Mouse (Mus musculus) midbrain, embryonic 14.5 days (tissue): ENCODE measurements around the gene Psmd13. TPM values are rescaled to one million over a fixed set of nuclear protein-coding genes. Genes with fewer than 3 reads are reported as not detected.

ENCODE experiments used
- ATAC-seq: fragments of 200-750 bp; cut with Nextera tagmentation; 2 replicates; pipeline ENCODE4 v1.8.0; 2017; ENCODE audit warnings: moderate number of reproducible peaks, moderate library complexity; ENCODE audit not compliant: low FRiP score, low TSS enrichment
- DNase-seq: peaks from one replicate; pipeline ENCODE4 v3.0.0-alpha.2; 2015
- H3K27ac ChIP-seq: fragments of 300-500 bp; sonication (generic); replicated peaks from 2 replicates; pipeline ENCODE4 v1.5.1; 2014; ENCODE audit warnings: mild to moderate bottlenecking, low read depth, low read length, moderate library complexity
- H3K27me3 ChIP-seq: fragments of 300-500 bp; sonication (generic); 2 replicates; pipeline ENCODE4 v1.6.1; 2014; ENCODE audit warnings: low read length, control low read depth, mixed read lengths; ENCODE audit not compliant: control insufficient read depth, insufficient read depth
- H3K36me3 ChIP-seq: fragments of 300-500 bp; sonication (generic); 2 replicates; pipeline ENCODE4 v1.6.1; 2014; ENCODE audit warnings: low read length, control low read depth; ENCODE audit not compliant: control insufficient read depth, insufficient read depth
- H3K4me1 ChIP-seq: fragments of 300-500 bp; sonication (generic); 2 replicates; pipeline ENCODE4 v1.6.1; 2014; ENCODE audit warnings: mild to moderate bottlenecking, antibody characterized with exemption, low read length, control low read depth; ENCODE audit not compliant: control insufficient read depth, insufficient read depth
- H3K4me2 ChIP-seq: fragments of 300-500 bp; sonication (generic); 2 replicates; pipeline ENCODE4 v1.6.1; 2014; ENCODE audit warnings: mild to moderate bottlenecking, low read length, moderate library complexity
- H3K4me3 ChIP-seq: fragments of 300-500 bp; sonication (generic); replicated peaks from 2 replicates; pipeline ENCODE4 v1.5.1; 2014; ENCODE audit warnings: low read depth, low read length
- H3K9ac ChIP-seq: fragments of 300-500 bp; sonication (generic); replicated peaks from 2 replicates; pipeline ENCODE4 v1.6.1; 2014; ENCODE audit warnings: mild to moderate bottlenecking, low read length, moderate library complexity
- H3K9me3 ChIP-seq: fragments of 300-500 bp; sonication (generic); 2 replicates; pipeline ENCODE4 v1.6.1; 2016; ENCODE audit warnings: low read length, control low read depth, mixed read lengths; ENCODE audit not compliant: control insufficient read depth
- WGBS: fragments of 180-500 bp; shearing (Covaris S2); extraction: QIAGEN DNeasy Blood & Tissue Kit; methylation state at CpG from one replicate; pipeline ENCODE4 v1.1.7; 2014; 5-methylcytosine and 5-hydroxymethylcytosine counted together
- polyA plus RNA-seq: library from polyadenylated mRNA; unstranded; fragments of >200 nt; fragmentation: Nextera tagmentation; extraction: Ambion mirVana; gene quantifications from 2 replicates; pipeline ENCODE4 v1.2.1, GENCODE M21; 2014

Gene Psmd13
- polyA plus RNA-seq, 1 experiment from 2014 or later: 186 TPM

DNA sequence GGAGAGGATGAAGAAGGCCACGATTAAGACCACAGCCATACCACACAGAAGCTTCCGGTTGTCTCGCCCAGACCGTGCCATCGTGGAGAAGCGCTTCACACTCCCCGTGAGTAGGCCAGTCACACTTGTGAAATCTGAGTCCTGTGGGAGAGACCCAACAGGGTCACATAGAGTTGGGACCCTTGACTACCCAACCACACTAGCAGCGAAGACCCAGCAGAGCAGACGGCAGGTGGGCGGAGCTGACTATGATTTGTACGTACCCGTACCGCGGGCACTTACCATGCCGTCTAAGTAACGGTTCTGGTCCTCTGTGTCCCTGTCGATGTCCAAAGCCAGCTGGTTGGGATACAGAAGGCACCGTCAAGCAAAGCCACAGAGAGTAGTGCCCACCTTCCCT is 27.3 kb upstream of the Psmd13 start:
- H3K9ac ChIP-seq: no peak overlapping the region
- peaks cover 47% of the 10 kb centered on the region for H3K36me3 ChIP-seq
- H3K4me3 ChIP-seq: no peak overlapping the region
- ATAC-seq: no peak
- H3K9me3 ChIP-seq: no peaks in the 10 kb centered on the region
- H3K4me2 ChIP-seq: peak overlapping the region; percentile 92; the same call in 1 of the 2 replicates
- 93% methylated on average over 18 of the region's 18 CpGs for WGBS
- no peak for DNase-seq
- no peaks in the 10 kb centered on the region for H3K27me3 ChIP-seq
- peaks cover 22% of the 10 kb centered on the region for H3K4me1 ChIP-seq
- no peak overlapping the region for H3K27ac ChIP-seq

- H3K4me3 ChIP-seq: peak overlapping the region; percentile 85
- 80% methylated on average over 9 of the region's 9 CpGs for WGBS
- H3K36me3 ChIP-seq: peaks cover 54% of the 10 kb centered on the region
- no peak overlapping the region for H3K27ac ChIP-seq
- H3K27me3 ChIP-seq: no peaks in the 10 kb centered on the region
- H3K4me2 ChIP-seq: peak overlapping the region; percentile 92
- peak overlapping the region; percentile 90; the same call in 1 of the 2 replicates for H3K9ac ChIP-seq
- DNase-seq (no peak), ATAC-seq (no peak)
- no peaks in the 10 kb centered on the region for H3K9me3 ChIP-seq
- peaks cover 22% of the 10 kb centered on the region for H3K4me1 ChIP-seq
Measured at GRCm38 (mm10) chr7:140855181-140855580, 26.6 kb upstream of the Psmd13 start.

DNA sequence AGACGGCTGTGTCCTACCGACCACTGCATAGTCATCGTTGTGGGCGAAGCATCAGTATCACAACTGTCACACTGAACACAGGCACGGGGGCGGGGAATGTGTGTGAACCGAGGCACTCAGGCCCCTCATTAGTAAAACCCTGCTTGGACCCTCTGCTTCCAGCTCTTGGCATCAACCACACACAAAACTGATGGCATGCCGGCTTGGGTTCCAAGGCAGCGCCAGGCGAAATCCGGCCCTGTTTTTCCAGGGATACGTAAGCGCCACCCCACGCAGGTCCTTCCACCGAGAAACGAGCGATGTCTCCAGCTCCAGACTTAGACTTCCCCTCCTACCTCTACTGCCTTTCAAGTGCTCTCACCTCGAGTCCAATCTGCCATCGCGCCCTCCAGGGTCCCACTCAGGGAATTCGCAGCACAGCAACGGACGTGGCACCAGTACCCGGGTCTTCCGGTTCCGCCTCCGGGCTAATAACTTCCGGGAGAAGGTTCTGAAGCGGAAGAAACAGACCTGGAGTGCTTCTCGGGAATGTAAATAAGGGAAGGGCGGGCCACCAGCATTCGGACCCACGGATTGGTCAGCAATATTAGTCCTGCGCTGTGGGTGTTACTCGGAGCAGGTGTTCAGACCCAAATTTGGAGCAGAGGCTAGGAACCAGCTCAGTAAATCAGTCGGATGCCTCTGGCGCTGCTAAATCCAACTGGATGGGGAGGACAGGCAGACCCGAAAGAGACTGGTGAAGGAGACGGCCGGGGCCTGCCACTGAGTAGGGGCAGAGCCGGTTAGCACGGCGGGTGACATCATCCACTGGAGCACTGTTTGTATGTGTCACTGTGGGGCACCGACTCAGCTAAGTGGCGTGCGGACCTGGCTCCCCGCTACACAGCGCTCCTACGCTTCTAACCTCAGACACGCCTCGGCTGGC is 25.6 kb upstream of the Psmd13 start, which contains the start of gene Gm45785:
Gene Gm45785, minus strand, starts transcription at position 472 of the 925 bp plus-strand sequence.
- Histone ChIP-seq H3K27ac (peak within 1 kb of the TSS; percentile 91), H3K36me3 (peaks cover 62% of the 10 kb centered on the region), H3K9me3 (no peaks in the 10 kb centered on the region), H3K27me3 (no peaks in the 10 kb centered on the region), H3K4me3 (peak within 1 kb of the TSS; percentile 85), H3K9ac (peak within 1 kb of the TSS; percentile 90), H3K4me1 (peaks cover 22% of the 10 kb centered on the region), H3K4me2 (peak within 1 kb of the TSS; percentile 92)
- DNase-seq: peak; percentile 93
- peak; percentile 79 for ATAC-seq
- WGBS: 1% methylated on average over 51 of the region's 51 CpGs

DNA sequence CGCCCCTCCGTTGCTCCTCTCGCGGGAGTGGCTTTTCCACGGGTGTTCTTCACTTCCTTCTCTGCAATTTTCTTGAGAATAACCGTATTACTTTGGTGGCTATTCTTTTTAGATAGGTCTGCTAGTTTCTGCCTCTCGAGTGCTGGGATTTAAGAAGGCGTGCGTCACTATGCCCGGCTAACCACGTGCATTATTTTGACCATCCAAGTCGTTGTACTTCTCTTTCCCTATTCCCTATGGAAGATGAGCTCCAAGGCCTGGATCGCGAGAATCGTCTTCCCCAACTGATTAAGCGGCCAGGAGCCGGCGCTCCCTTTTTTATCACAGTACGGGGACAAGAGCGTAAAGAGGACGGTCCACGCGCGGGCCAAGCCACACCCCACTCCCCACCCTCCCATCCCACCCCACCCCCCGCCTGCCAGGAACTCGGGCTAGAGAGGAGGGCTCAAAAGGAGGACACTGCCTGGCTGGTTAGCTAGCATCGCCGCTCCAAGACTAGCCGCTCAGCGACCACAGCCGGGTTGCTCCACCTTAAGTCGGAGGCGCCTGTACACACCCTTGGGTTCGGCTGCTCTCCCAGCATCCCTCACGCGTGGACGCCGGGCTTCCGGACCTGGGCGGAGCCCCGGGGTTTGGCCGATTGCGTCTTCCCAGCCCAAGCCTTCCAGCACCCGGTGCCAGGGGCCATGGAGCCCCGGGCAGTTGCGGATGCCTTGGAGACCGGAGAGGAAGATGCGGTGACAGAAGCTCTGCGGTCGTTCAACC is 24.8 kb upstream of the Psmd13 start, which contains the start of gene Ric8a:
Gene Ric8a, plus strand, starts transcription at position 173 of the 765 bp plus-strand sequence.
- Histone ChIP-seq H3K4me2 (peak within 1 kb of the TSS; percentile 92), H3K9ac (peak within 1 kb of the TSS; percentile 90), H3K4me1 (peaks cover 22% of the 10 kb centered on the region), H3K36me3 (peaks cover 63% of the 10 kb centered on the region), H3K9me3 (no peaks in the 10 kb centered on the region), H3K27me3 (no peaks in the 10 kb centered on the region), H3K4me3 (peak within 1 kb of the TSS; percentile 85), H3K27ac (peak within 1 kb of the TSS; percentile 91)
- WGBS: under 1% methylated on average over 50 of the region's 50 CpGs
- DNase-seq: peak; percentile 87
- peak; percentile 78 for ATAC-seq

- peak within 1 kb of the TSS; percentile 90 for H3K9ac ChIP-seq
- H3K4me2 ChIP-seq: peak within 1 kb of the TSS; percentile 92
- WGBS: 40% methylated on average over 40 of the region's 40 CpGs
- no peak for DNase-seq
- no peaks in the 10 kb centered on the region for H3K9me3 ChIP-seq
- H3K27ac ChIP-seq: peak within 1 kb of the TSS; percentile 91
- H3K36me3 ChIP-seq: peaks cover 63% of the 10 kb centered on the region
- peak within 1 kb of the TSS; percentile 85 for H3K4me3 ChIP-seq
- peak; percentile 28 for ATAC-seq
- peaks cover 22% of the 10 kb centered on the region for H3K4me1 ChIP-seq
- no peaks in the 10 kb centered on the region for H3K27me3 ChIP-seq
Measured at GRCm38 (mm10) chr7:140857550-140858505, 23.9 kb upstream of the Psmd13 start, which contains the start of gene Bet1l. Gene Bet1l, minus strand, starts transcription at chr7:140857577.

GRCm38 (mm10) chr7:140858746-140859145 is 23.0 kb upstream of the Psmd13 start:
- Histone ChIP-seq H3K27ac (no peak overlapping the region), H3K36me3 (peaks cover 63% of the 10 kb centered on the region), H3K4me2 (peak overlapping the region; percentile 92), H3K4me1 (peaks cover 22% of the 10 kb centered on the region), H3K27me3 (no peaks in the 10 kb centered on the region), H3K9ac (peak overlapping the region; percentile 90; the same call in 1 of the 2 replicates), H3K4me3 (peak overlapping the region; percentile 85), H3K9me3 (no peaks in the 10 kb centered on the region)
- no peak for ATAC-seq
- 96% methylated on average over 8 of the region's 8 CpGs for WGBS
- no peak for DNase-seq

GRCm38 (mm10) chr7:140859997-140860396 is 21.8 kb upstream of the Psmd13 start:
- Histone ChIP-seq H3K27me3 (no peaks in the 10 kb centered on the region), H3K27ac (no peak overlapping the region), H3K36me3 (peaks cover 67% of the 10 kb centered on the region), H3K4me3 (no peak overlapping the region), H3K4me2 (no peak overlapping the region), H3K4me1 (peaks cover 21% of the 10 kb centered on the region), H3K9me3 (no peaks in the 10 kb centered on the region), H3K9ac (no peak overlapping the region)
- ATAC-seq: no peak
- 63% methylated on average over 6 of the region's 6 CpGs for WGBS
- no peak for DNase-seq

DNA sequence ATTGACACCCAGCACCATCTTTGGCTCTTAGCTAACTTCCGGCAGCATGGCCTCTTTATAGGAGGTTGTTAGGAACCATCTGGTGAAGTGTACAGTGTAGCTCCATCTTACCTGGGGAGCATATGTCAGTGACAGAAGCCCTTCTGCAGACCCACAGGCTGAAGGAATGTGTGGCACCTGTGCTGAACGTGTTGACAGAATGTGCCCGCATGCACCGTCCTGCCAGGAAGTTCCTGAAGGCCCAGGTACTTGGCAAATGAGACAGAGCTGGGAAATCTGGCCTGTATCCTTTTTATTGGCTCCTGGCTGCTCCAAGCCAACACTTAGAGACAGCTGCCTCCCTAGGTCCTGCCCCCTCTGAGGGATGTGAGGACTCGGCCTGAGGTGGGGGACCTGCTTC is 21.0 kb upstream of the Psmd13 start:
- Histone ChIP-seq H3K27ac (no peak overlapping the region), H3K4me1 (peaks cover 14% of the 10 kb centered on the region), H3K9ac (no peak overlapping the region), H3K4me3 (no peak overlapping the region), H3K36me3 (peaks cover 71% of the 10 kb centered on the region), H3K9me3 (no peaks in the 10 kb centered on the region), H3K27me3 (no peaks in the 10 kb centered on the region), H3K4me2 (no peak overlapping the region)
- ATAC-seq (no peak), DNase-seq (no peak)
- WGBS: 86% methylated on average over 5 of the region's 5 CpGs
